Mouse (Mus musculus): ENCODE measurements around the gene Nploc4.

Gene Nploc4

GRCm38 (mm10) chr11:120437152-120437856 is at the start of gene Nploc4:
Gene Nploc4, minus strand, starts transcription at chr11:120437708.
- DNase-seq (ENCODE audit: low read depth, low spot score) = peak; percentile 91

- no peak for DNase-seq (ENCODE audit: low read depth, low spot score)
Observed at GRCm38 (mm10) chr11:120485251-120485650, 47.7 kb upstream of the Nploc4 start.

GRCm38 (mm10) chr11:120484265-120484981 is 46.9 kb upstream of the Nploc4 start, which contains the start of gene Mrpl12:
Gene Mrpl12, plus strand, starts transcription at chr11:120484613.
- DNase-seq (ENCODE audit: low read depth, low spot score) = peak; percentile 99

GRCm38 (mm10) chr11:120483448-120483934 is 46.0 kb upstream of the Nploc4 start:
- no peak for DNase-seq (ENCODE audit: low read depth, low spot score)

GRCm38 (mm10) chr11:120472052-120472451 is 34.5 kb upstream of the Nploc4 start:
- no peak for DNase-seq (ENCODE audit: low read depth, low spot score)

- no peak for DNase-seq (ENCODE audit: low read depth, low spot score)
Observed at GRCm38 (mm10) chr11:120467736-120468092, 30.2 kb upstream of the Nploc4 start.

- DNase-seq (ENCODE audit: low read depth, low spot score) = peak; percentile 99
Observed at GRCm38 (mm10) chr11:120467051-120467735, 29.7 kb upstream of the Nploc4 start, which contains the start of gene Arl16. Gene Arl16, minus strand, starts transcription at chr11:120467607.

GRCm38 (mm10) chr11:120465521-120465920 is 28.0 kb upstream of the Nploc4 start:
- DNase-seq (ENCODE audit: low read depth, low spot score) = no peak

- DNase-seq (ENCODE audit: low read depth, low spot score) = no peak
Observed at GRCm38 (mm10) chr11:120464365-120464764, 26.9 kb upstream of the Nploc4 start.

- no peak for DNase-seq (ENCODE audit: low read depth, low spot score)
Observed at GRCm38 (mm10) chr11:120463536-120463935, 26.0 kb upstream of the Nploc4 start.

- no peak for DNase-seq (ENCODE audit: low read depth, low spot score)
Observed at GRCm38 (mm10) chr11:120458847-120459597, 21.5 kb upstream of the Nploc4 start.

- DNase-seq (ENCODE audit: low read depth, low spot score) = peak; percentile 95
Observed at GRCm38 (mm10) chr11:120457772-120458751, 20.6 kb upstream of the Nploc4 start, which contains the start of the genes Oxld1 and Ccdc137. Gene Oxld1, minus strand, starts transcription at chr11:120458068. Gene Ccdc137, plus strand, starts transcription at chr11:120458115.

- DNase-seq (ENCODE audit: low read depth, low spot score) = no peak
Observed at GRCm38 (mm10) chr11:120457370-120457769, 19.9 kb upstream of the Nploc4 start.

- no peak for DNase-seq (ENCODE audit: low read depth, low spot score)
Observed at GRCm38 (mm10) chr11:120455413-120455812, 17.9 kb upstream of the Nploc4 start.

- no peak for DNase-seq (ENCODE audit: low read depth, low spot score)
Observed at GRCm38 (mm10) chr11:120454965-120455364, 17.5 kb upstream of the Nploc4 start.

- no peak for DNase-seq (ENCODE audit: low read depth, low spot score)
Observed at GRCm38 (mm10) chr11:120453306-120453705, 15.8 kb upstream of the Nploc4 start, which contains the start of gene Pde6g. Gene Pde6g, minus strand, starts transcription at chr11:120453500.

- no peak for DNase-seq (ENCODE audit: low read depth, low spot score)
Observed at GRCm38 (mm10) chr11:120452246-120452645, 14.7 kb upstream of the Nploc4 start.

- DNase-seq (ENCODE audit: low read depth, low spot score) = no peak
Observed at GRCm38 (mm10) chr11:120447179-120447578, 9.7 kb upstream of the Nploc4 start.

- DNase-seq (ENCODE audit: low read depth, low spot score) = no peak
Observed at GRCm38 (mm10) chr11:120445475-120445874, 8.0 kb upstream of the Nploc4 start.

- DNase-seq (ENCODE audit: low read depth, low spot score) = no peak
Observed at GRCm38 (mm10) chr11:120444106-120444505, 6.6 kb upstream of the Nploc4 start.
